Mouse (Mus musculus): Measurements from ENCODE around the gene Atp6ap1. TPM values are rescaled to one million over a fixed set of nuclear protein-coding genes. Genes with fewer than 3 reads are reported as not detected.
A peak's percentile ranks its signal among the peaks of the same experiment; 100 is the strongest.

The Atp6ap1 gene
- polyA plus RNA-seq, 1 experiment = 169 TPM

DNA sequence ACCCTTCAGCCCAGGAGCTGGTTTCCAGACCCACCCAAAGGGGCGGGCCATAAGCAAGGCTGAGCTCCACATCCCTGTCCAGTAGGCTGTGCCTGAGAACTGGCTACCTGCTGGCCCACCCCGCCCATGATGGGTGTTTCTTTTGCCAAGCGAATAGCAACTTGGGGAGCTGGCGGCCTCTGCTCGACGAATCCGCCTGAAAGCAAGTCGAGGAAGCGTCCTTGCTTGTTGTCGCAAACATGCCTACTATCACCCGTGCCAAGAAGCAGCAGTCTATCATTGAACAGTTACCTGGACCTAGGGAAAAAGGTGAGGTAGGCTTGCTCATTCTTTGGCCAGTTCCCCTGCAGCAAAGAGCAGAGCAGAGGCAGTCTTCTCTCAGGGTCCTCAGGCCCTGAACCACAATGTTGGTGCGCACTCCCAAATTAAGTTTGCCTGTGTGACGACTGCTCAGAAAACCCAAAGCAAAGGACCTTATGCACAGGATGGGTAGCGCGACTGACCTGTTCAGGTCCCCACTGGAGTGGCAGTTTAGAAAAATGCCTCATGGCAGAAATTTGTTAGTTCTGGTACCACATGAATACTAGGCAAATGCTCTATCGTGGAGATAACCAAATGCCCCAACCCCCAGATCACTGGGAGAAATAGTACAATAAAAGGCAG is 15.0 kb upstream of the Atp6ap1 start, which contains the start of the genes Taz and Dnase1l1:
TSS of gene Taz (plus strand) at position 181 of the 663 bp plus-strand sequence.
TSS of gene Dnase1l1 (minus strand) at position 606 of the 663 bp plus-strand sequence.
- Histone ChIP-seq H3K4me3 (ENCODE audit: low read depth, low read length) (peak within 1 kb of the TSS; percentile 72), H3K36me3 (ENCODE audit: control insufficient read depth, insufficient read depth, low read length) (peaks cover 2% of the 10 kb centered on the region; the same call in 1 of the 2 replicates), H3K27me3 (ENCODE audit: control insufficient read depth, insufficient read depth, low read length) (no peaks in the 10 kb centered on the region), H3K27ac (ENCODE audit: insufficient read depth, low read depth, low read length) (peak within 1 kb of the TSS; percentile 93), H3K4me1 (ENCODE audit: control insufficient read depth, insufficient read depth, insufficient read length, low read length) (peaks cover 9% of the 10 kb centered on the region; the same call in 1 of the 2 replicates)
- TF ChIP-seq CTCF (IDR thresholded peaks at IDR 0.05; ENCODE audit: extremely low read depth, insufficient read length, insufficient replicate concordance, low read depth, low read length) (no peak), POLR2A (IDR thresholded peaks at IDR 0.05; ENCODE audit: low read depth, low read length) (peak; percentile 41; the same call in 1 of the 2 replicates)
- 8% methylated on average over 16 of the region's 16 CpGs for WGBS

DNA sequence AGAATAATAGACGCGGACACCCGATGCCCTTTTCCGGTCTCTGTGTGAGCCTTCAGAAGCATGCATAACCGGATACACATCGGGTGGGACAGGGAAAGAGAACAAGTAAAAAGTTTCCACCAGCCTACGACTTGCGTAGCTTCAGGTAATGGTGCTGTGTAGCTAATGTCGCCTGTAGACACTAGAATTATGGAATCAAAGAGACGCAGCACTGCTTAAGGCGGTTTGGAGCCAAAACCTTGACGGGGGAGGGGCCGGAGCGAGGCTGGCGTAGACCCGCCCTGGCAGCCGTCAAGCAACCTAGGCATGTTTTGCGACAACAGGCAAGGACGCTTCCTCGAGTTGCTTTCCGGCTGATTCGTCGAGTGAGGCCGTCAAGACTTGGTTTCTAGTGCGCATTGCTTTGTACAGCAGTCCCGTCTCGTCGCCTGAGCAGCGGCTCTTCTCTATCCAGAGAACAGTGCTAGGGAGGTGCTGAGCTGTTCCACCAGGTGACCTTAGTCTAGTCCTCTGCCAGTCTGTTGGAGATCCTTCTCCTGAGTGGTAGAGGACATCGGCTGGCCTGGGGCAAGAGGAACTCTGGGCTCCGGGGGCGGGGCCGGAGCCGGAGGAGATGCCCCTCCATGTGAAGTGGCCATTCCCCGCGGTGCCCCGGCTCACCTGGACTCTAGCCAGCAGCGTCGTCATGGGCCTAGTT is 14.4 kb upstream of the Atp6ap1 start:
- WGBS = 15% methylated on average over 39 of the region's 39 CpGs
- TF ChIP-seq CTCF (IDR thresholded peaks at IDR 0.05; ENCODE audit: extremely low read depth, insufficient read length, insufficient replicate concordance, low read depth, low read length) = no peak
- TF ChIP-seq POLR2A (IDR thresholded peaks at IDR 0.05; ENCODE audit: low read depth, low read length) = peak; percentile 46; the same call in 1 of the 2 replicates
- Histone ChIP-seq H3K36me3 (ENCODE audit: control insufficient read depth, insufficient read depth, low read length) (peaks cover 2% of the 10 kb centered on the region; the same call in 1 of the 2 replicates), H3K27ac (ENCODE audit: insufficient read depth, low read depth, low read length) (peak overlapping the region; percentile 93), H3K4me1 (ENCODE audit: control insufficient read depth, insufficient read depth, insufficient read length, low read length) (peaks cover 7% of the 10 kb centered on the region; the same call in 1 of the 2 replicates), H3K4me3 (ENCODE audit: low read depth, low read length) (peak overlapping the region; percentile 72), H3K27me3 (ENCODE audit: control insufficient read depth, insufficient read depth, low read length) (no peaks in the 10 kb centered on the region)

DNA sequence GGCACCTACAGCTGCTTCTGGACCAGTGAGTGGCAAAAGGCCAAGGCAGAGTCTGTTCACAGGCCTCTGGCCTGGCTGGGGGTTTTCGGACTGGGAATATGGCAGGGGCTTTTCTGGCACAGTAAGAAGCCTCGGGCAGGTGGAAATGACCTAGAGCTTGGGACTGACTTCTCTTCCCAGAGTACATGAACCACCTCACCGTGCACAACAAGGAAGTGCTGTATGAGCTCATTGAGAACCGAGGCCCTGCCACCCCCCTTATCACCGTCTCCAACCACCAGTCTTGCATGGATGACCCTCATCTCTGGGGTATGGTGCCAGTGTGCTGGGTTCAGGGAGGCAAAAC is 13.8 kb upstream of the Atp6ap1 start:
- Histone ChIP-seq H3K27ac (ENCODE audit: insufficient read depth, low read depth, low read length) (peak overlapping the region; percentile 92), H3K27me3 (ENCODE audit: control insufficient read depth, insufficient read depth, low read length) (no peaks in the 10 kb centered on the region), H3K36me3 (ENCODE audit: control insufficient read depth, insufficient read depth, low read length) (peaks cover 2% of the 10 kb centered on the region), H3K4me1 (ENCODE audit: control insufficient read depth, insufficient read depth, insufficient read length, low read length) (peaks cover 7% of the 10 kb centered on the region; the same call in 1 of the 2 replicates), H3K4me3 (ENCODE audit: low read depth, low read length) (peak overlapping the region; percentile 72)
- WGBS = 16% methylated on average over 5 of the region's 5 CpGs
- TF ChIP-seq POLR2A (IDR thresholded peaks at IDR 0.05; ENCODE audit: low read depth, low read length) = no peak
- TF ChIP-seq CTCF (IDR thresholded peaks at IDR 0.05; ENCODE audit: extremely low read depth, insufficient read length, insufficient replicate concordance, low read depth, low read length) = no peak

DNA sequence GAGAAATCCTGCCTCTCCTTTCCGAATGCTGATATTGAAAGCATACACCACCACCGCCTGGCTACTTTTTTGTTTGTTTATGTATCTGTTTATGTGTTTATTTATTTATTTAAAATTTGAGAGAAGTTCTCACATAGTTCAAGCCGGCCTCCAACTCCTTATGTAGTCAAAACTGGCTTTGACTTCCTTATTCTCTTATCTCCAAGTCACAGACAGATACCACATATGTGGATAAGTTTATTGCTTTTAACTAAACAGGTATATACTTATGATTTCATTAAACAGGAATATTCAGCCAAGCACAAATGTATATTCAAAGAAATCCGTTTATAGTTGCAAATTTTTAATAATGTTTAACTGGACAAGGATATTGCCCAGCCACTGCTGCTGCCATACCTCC is 3.5 kb upstream of the Atp6ap1 start:
- Histone ChIP-seq H3K27ac (ENCODE audit: insufficient read depth, low read depth, low read length) (no peak overlapping the region), H3K27me3 (ENCODE audit: control insufficient read depth, insufficient read depth, low read length) (no peaks in the 10 kb centered on the region), H3K4me1 (ENCODE audit: control insufficient read depth, insufficient read depth, insufficient read length, low read length) (no peaks in the 10 kb centered on the region; the same call in 1 of the 2 replicates), H3K36me3 (ENCODE audit: control insufficient read depth, insufficient read depth, low read length) (peaks cover 11% of the 10 kb centered on the region; the same call in 1 of the 2 replicates), H3K4me3 (ENCODE audit: low read depth, low read length) (no peak overlapping the region)
- WGBS = 54% methylated on average over 4 of the region's 4 CpGs
- no peak for TF ChIP-seq POLR2A (IDR thresholded peaks at IDR 0.05; ENCODE audit: low read depth, low read length)
- no peak for TF ChIP-seq CTCF (IDR thresholded peaks at IDR 0.05; ENCODE audit: extremely low read depth, insufficient read length, insufficient replicate concordance, low read depth, low read length)

DNA sequence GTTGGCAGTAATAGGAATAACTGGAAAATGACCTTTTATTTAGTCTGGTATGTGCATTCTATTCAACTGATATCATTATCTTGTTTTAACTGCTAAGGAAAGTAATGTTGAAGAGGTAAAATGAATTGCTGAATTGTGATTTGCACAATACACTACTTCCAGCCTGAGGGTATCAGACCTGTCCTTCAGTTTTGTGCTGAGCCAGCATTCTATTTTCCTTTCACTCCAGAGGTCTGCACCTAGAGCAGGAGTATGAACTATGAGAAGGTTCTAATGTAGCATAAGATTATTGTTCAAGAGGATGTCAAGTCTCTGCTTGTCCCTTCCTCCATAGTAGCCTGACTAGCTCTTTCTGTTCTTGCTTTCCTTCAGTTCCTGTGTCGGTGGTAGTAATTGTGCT is 1.5 kb downstream of the Atp6ap1 start:
- TF ChIP-seq CTCF (IDR thresholded peaks at IDR 0.05; ENCODE audit: extremely low read depth, insufficient read length, insufficient replicate concordance, low read depth, low read length) (no peak), POLR2A (IDR thresholded peaks at IDR 0.05; ENCODE audit: low read depth, low read length) (no peak)
- no peaks in the 10 kb centered on the region for H3K27me3 ChIP-seq (ENCODE audit: control insufficient read depth, insufficient read depth, low read length)
- no peaks in the 10 kb centered on the region; the same call in 1 of the 2 replicates for H3K4me1 ChIP-seq (ENCODE audit: control insufficient read depth, insufficient read depth, insufficient read length, low read length)
- 68% methylated on average over 1 of the region's 1 CpGs for WGBS
- H3K36me3 ChIP-seq (ENCODE audit: control insufficient read depth, insufficient read depth, low read length) = peaks cover 20% of the 10 kb centered on the region
- no peak overlapping the region for H3K27ac ChIP-seq (ENCODE audit: insufficient read depth, low read depth, low read length)
- H3K4me3 ChIP-seq (ENCODE audit: low read depth, low read length) = no peak overlapping the region

DNA sequence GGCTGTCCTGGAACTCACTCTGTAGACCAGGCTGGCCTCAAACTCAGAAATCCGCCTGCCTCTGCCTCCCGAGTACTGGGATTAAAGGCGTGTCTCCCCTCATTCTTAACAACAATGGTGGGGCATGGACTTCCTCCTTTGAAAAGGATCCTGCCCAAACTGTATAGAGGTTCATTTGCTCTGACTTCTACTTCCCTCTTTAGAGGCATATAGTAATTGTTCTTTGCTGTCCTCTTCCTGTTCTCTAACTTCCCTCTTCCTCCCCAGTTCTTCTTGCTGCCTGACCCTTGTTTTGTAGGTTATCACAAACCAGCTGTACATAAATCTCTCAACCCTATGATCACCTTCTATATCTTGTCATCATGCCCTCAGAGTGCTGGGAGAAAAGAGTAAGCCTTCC is 2.8 kb downstream of the Atp6ap1 start:
- TF ChIP-seq POLR2A (IDR thresholded peaks at IDR 0.05; ENCODE audit: low read depth, low read length) = no peak
- no peak for TF ChIP-seq CTCF (IDR thresholded peaks at IDR 0.05; ENCODE audit: extremely low read depth, insufficient read length, insufficient replicate concordance, low read depth, low read length)
- WGBS = 82% methylated on average over 3 of the region's 3 CpGs
- Histone ChIP-seq H3K36me3 (ENCODE audit: control insufficient read depth, insufficient read depth, low read length) (peaks cover 20% of the 10 kb centered on the region), H3K27me3 (ENCODE audit: control insufficient read depth, insufficient read depth, low read length) (no peaks in the 10 kb centered on the region), H3K4me3 (ENCODE audit: low read depth, low read length) (no peak overlapping the region), H3K27ac (ENCODE audit: insufficient read depth, low read depth, low read length) (no peak overlapping the region; the same call in 1 of the 2 replicates), H3K4me1 (ENCODE audit: control insufficient read depth, insufficient read depth, insufficient read length, low read length) (no peaks in the 10 kb centered on the region; the same call in 1 of the 2 replicates)

Measured in small intestine, adult 2 months (tissue).